Mouse (Mus musculus) bone marrow macrophage, adult 2 months (primary cell): ENCODE measurements around the gene Syn3.

Experiments used
- CTCF ChIP-seq: IDR thresholded peaks from 2 replicates; pipeline ENCODE4 v1.5.1; 2012; ENCODE audit warnings: low read depth, mild to moderate bottlenecking, low read length, moderate library complexity
- POLR2A ChIP-seq: IDR thresholded peaks from 2 replicates; pipeline ENCODE4 v1.6.1; 2012; ENCODE audit warnings: mild to moderate bottlenecking, low read depth, low read length, borderline replicate concordance

DNA sequence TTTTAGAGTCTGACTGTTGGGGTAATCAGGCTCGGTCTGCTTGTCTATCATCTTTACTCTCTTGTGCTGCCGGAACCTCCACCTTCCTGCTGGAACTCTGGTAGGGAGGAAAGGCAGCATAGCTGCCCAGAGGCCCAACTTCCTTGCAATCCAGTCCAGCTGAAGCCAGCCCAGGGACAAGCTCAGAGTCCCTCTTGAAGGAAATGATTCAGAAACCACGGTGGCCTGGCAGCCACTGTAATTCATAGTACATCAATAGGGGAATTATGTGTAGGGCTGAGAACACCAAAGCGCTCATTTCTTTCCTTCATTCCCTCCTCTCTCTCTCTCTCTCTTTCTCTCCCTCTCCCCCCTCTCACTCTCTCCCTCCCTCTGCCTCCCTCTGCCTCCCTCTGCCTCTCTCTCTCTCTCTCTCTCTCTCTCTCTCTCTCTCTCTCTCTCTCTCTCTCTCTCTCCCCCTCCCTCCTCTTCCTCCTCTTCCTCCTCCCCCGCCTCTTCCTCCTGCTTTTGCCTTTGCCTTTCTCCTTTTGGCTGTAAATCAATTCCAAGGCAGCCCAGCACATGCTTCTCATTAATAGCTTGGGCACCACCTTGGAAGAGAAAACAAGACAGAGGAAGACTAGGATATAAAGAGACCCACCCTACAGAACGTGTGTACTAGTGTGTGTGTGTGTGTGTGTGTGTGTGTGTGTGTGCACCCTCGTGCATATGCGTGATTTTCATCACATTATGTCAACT lies 315.4 kb downstream of the Syn3 start:
- TF ChIP-seq CTCF (no peak), POLR2A (no peak)
